Mouse (Mus musculus) MEL (cell line): ENCODE data around the gene Pigc. TPM values are rescaled to one million over a fixed set of nuclear protein-coding genes. Genes with fewer than 3 reads are reported as not detected.
A peak's percentile ranks its signal among the peaks of the same experiment; 100 is the strongest.

Experiments
- DNase-seq: peaks from one replicate; pipeline ENCODE4 v3.0.0; 2011; ENCODE audit warnings: low read depth, low spot score
- H3K27ac ChIP-seq: 2 replicates; pipeline ENCODE4 v1.5.1; 2012; ENCODE audit warnings: low read depth, mild to moderate bottlenecking, control low read depth, low read length, moderate library complexity; ENCODE audit not compliant: control insufficient read depth
- H3K27me3 ChIP-seq, 2 experiments: fragments of 150-350 bp in 1 of 2; sonication (generic) in 1 of 2; 2 replicates each; pipeline ENCODE4 v1.6.1; 2012; ENCODE audit warnings: low read length in 2 of 2, mild to moderate bottlenecking in 2 of 2, improper control_type of control experiment in 1 of 2, moderate library complexity in 1 of 2; ENCODE audit not compliant: insufficient read depth in 2 of 2, control insufficient read depth in 1 of 2
- H3K36me3 ChIP-seq, 2 experiments: 2 replicates each; pipeline ENCODE4 v1.6.1; 2012 to 2014; ENCODE audit warnings: low read length in 2 of 2, improper control_type of control experiment in 1 of 2, inconsistent platforms in 1 of 2, mild to moderate bottlenecking in 1 of 2; ENCODE audit not compliant: insufficient read depth in 2 of 2, control insufficient read depth in 1 of 2
- H3K4me1 ChIP-seq, 2 experiments: fragments of 150-350 bp in 1 of 2; sonication (generic) in 1 of 2; 2 replicates each; pipeline ENCODE4 v1.6.1; 2012; ENCODE audit warnings: low read length in 2 of 2, improper control_type of control experiment in 1 of 2, mild to moderate bottlenecking in 1 of 2; ENCODE audit not compliant: insufficient read depth in 2 of 2, control insufficient read depth in 1 of 2
- H3K4me3 ChIP-seq, 2 experiments: fragments of 150-350 bp in 1 of 2; sonication (generic) in 1 of 2; 2 replicates each; pipeline ENCODE4 v1.5.1; 2012; ENCODE audit warnings: low read depth in 2 of 2, low read length in 2 of 2, mild to moderate bottlenecking in 2 of 2, moderate library complexity in 2 of 2, control low read depth in 1 of 2, improper control_type of control experiment in 1 of 2; ENCODE audit not compliant: control insufficient read depth in 1 of 2, insufficient read depth in 1 of 2
- H3K79me2 ChIP-seq: 2 replicates; pipeline ENCODE4 v1.6.1; 2012; ENCODE audit warnings: mild to moderate bottlenecking, low read length, moderate library complexity; ENCODE audit not compliant: control insufficient read depth, poor library complexity, insufficient read depth
- H3K9ac ChIP-seq: 2 replicates; pipeline ENCODE4 v1.6.1; 2012; ENCODE audit warnings: low read depth, mild to moderate bottlenecking, control low read depth, low read length, moderate library complexity; ENCODE audit not compliant: control insufficient read depth, poor library complexity, severe bottlenecking
- H3K9me3 ChIP-seq: fragments of 150-350 bp; sonication (generic); replicated peaks from 2 replicates; pipeline ENCODE4 v1.6.1; 2012; ENCODE audit warnings: mild to moderate bottlenecking, low read length, improper control_type of control experiment, moderate library complexity; ENCODE audit not compliant: insufficient read depth
- CHD1 ChIP-seq: IDR thresholded peaks from 2 replicates; pipeline ENCODE4 v1.6.1; 2012; ENCODE audit warnings: low read depth, mild to moderate bottlenecking, inconsistent platforms, low read length, improper control_type of control experiment
- CHD2 ChIP-seq: IDR thresholded peaks from 2 replicates; pipeline ENCODE4 v1.6.1; 2011; ENCODE audit warnings: low read length, improper control_type of control experiment
- CTCF ChIP-seq, 3 experiments: IDR thresholded peaks in 2 of 3; conservative IDR thresholded peaks in 1 of 3; 2 replicates each; pipeline ENCODE4 v1.5.1; 2011 to 2012; ENCODE audit warnings: low read length in 3 of 3, low read depth in 2 of 3, mild to moderate bottlenecking in 2 of 3, improper control_type of control experiment in 1 of 3, inconsistent platforms in 1 of 3, mixed read lengths in 1 of 3, moderate library complexity in 1 of 3; ENCODE audit not compliant: control insufficient read depth in 1 of 3, insufficient read depth in 1 of 3, poor library complexity in 1 of 3, severe bottlenecking in 1 of 3
- E2F4 ChIP-seq: IDR thresholded peaks from 2 replicates; pipeline ENCODE4 v1.6.1; 2011; ENCODE audit warnings: low read depth, low read length, improper control_type of control experiment, borderline replicate concordance
- EP300 ChIP-seq, 2 experiments: IDR thresholded peaks; 2 replicates each; pipeline ENCODE4 v1.6.1; 2011; ENCODE audit warnings: improper control_type of control experiment in 2 of 2, low read length in 2 of 2, low read depth in 1 of 2, mild to moderate bottlenecking in 1 of 2
- ETS1 ChIP-seq: IDR thresholded peaks from 2 replicates; pipeline ENCODE4 v1.6.1; 2012; ENCODE audit warnings: low read depth, mild to moderate bottlenecking, inconsistent platforms, low read length, improper control_type of control experiment, moderate library complexity
- GABPA ChIP-seq: IDR thresholded peaks from 2 replicates; pipeline ENCODE4 v1.6.1; 2012; ENCODE audit warnings: low read depth, mild to moderate bottlenecking, inconsistent platforms, low read length, improper control_type of control experiment, moderate library complexity
- GATA1 ChIP-seq: IDR thresholded peaks from 2 replicates; pipeline ENCODE4 v1.6.1; 2011; ENCODE audit warnings: low read depth, low read length, improper control_type of control experiment
- JUND ChIP-seq: IDR thresholded peaks from 2 replicates; pipeline ENCODE4 v1.6.1; 2011; ENCODE audit warnings: low read depth, mild to moderate bottlenecking, improper control_type of control experiment, low read length
- KAT2A ChIP-seq: conservative IDR thresholded peaks from 2 replicates; pipeline ENCODE4 v1.6.1; 2012; ENCODE audit warnings: low read depth, low read length, improper control_type of control experiment, inconsistent platforms
- MAFK ChIP-seq: IDR thresholded peaks from 2 replicates; pipeline ENCODE4 v1.6.1; 2011; ENCODE audit warnings: low read depth, mild to moderate bottlenecking, low read length, improper control_type of control experiment, borderline replicate concordance
- MAX ChIP-seq: IDR thresholded peaks from 2 replicates; pipeline ENCODE4 v1.6.1; 2011; ENCODE audit warnings: low read length, improper control_type of control experiment
- MAZ ChIP-seq: IDR thresholded peaks from 2 replicates; pipeline ENCODE4 v1.6.1; 2012; ENCODE audit warnings: low read depth, mild to moderate bottlenecking, inconsistent platforms, low read length, improper control_type of control experiment
- MEF2A ChIP-seq: IDR thresholded peaks from 2 replicates; pipeline ENCODE4 v1.6.1; 2014; ENCODE audit warnings: low read depth, mild to moderate bottlenecking, inconsistent platforms, low read length, improper control_type of control experiment; ENCODE audit not compliant: poor library complexity, insufficient replicate concordance, severe bottlenecking; ENCODE audit errors: extremely low read depth
- MXI1 ChIP-seq: IDR thresholded peaks from 2 replicates; pipeline ENCODE4 v1.6.1; 2011; ENCODE audit warnings: mild to moderate bottlenecking, low read depth, low read length, improper control_type of control experiment
- MYC ChIP-seq: IDR thresholded peaks from 2 replicates; pipeline ENCODE4 v1.6.1; 2011; ENCODE audit warnings: low read depth, mild to moderate bottlenecking, low read length, improper control_type of control experiment, moderate library complexity
- NRF1 ChIP-seq: IDR thresholded peaks from 2 replicates; pipeline ENCODE4 v1.6.1; 2014; ENCODE audit warnings: low read depth, mild to moderate bottlenecking, inconsistent platforms, low read length, improper control_type of control experiment, moderate library complexity; ENCODE audit not compliant: poor library complexity, insufficient read depth, severe bottlenecking
- POLR2A ChIP-seq, 2 experiments: IDR thresholded peaks; 2 replicates each; pipeline ENCODE4 v1.6.1; 2011 to 2012; ENCODE audit warnings: low read length in 2 of 2, mild to moderate bottlenecking in 2 of 2, control low read depth in 1 of 2, improper control_type of control experiment in 1 of 2, low read depth in 1 of 2, moderate library complexity in 1 of 2; ENCODE audit not compliant: control insufficient read depth in 1 of 2, insufficient read depth in 1 of 2, poor library complexity in 1 of 2
- POLR2AphosphoS2 ChIP-seq: IDR thresholded peaks from 2 replicates; pipeline ENCODE4 v1.6.1; 2011; ENCODE audit warnings: low read length, improper control_type of control experiment
- POLR2AphosphoS5 ChIP-seq: IDR thresholded peaks from 2 replicates; pipeline ENCODE4 v1.6.1; 2012; ENCODE audit warnings: low read depth, borderline replicate concordance, mild to moderate bottlenecking, inconsistent platforms, low read length, moderate library complexity, mixed read lengths
- RAD21 ChIP-seq: IDR thresholded peaks from 2 replicates; pipeline ENCODE4 v1.6.1; 2011; ENCODE audit warnings: mild to moderate bottlenecking, low read depth, low read length, improper control_type of control experiment
- RCOR1 ChIP-seq: IDR thresholded peaks from 2 replicates; pipeline ENCODE4 v1.6.1; 2012; ENCODE audit warnings: low read depth, mild to moderate bottlenecking, inconsistent platforms, low read length, improper control_type of control experiment
- SIN3A ChIP-seq: IDR thresholded peaks from 2 replicates; pipeline ENCODE4 v1.6.1; 2012; ENCODE audit warnings: low read length, improper control_type of control experiment, inconsistent platforms
- SMC3 ChIP-seq: IDR thresholded peaks from 2 replicates; pipeline ENCODE4 v1.6.1; 2011; ENCODE audit warnings: low read depth, low read length, improper control_type of control experiment
- TBP ChIP-seq: IDR thresholded peaks from 2 replicates; pipeline ENCODE4 v1.8.0; 2011; ENCODE audit warnings: low read depth, low read length, improper control_type of control experiment
- TCF12 ChIP-seq: IDR thresholded peaks from 2 replicates; pipeline ENCODE4 v1.6.1; 2014; ENCODE audit warnings: low read depth, mild to moderate bottlenecking, inconsistent platforms, low read length, improper control_type of control experiment, moderate library complexity
- UBTF ChIP-seq: IDR thresholded peaks from 2 replicates; pipeline ENCODE4 v1.6.1; 2012; ENCODE audit warnings: low read depth, mild to moderate bottlenecking, inconsistent platforms, low read length, improper control_type of control experiment, moderate library complexity, borderline replicate concordance; ENCODE audit not compliant: insufficient read depth
- USF2 ChIP-seq, 2 experiments: IDR thresholded peaks; 2 replicates each; pipeline ENCODE4 v1.6.1; 2011 to 2012; ENCODE audit warnings: improper control_type of control experiment in 2 of 2, low read length in 2 of 2, borderline replicate concordance in 1 of 2, inconsistent platforms in 1 of 2, low read depth in 1 of 2, mild to moderate bottlenecking in 1 of 2; ENCODE audit not compliant: insufficient read depth in 1 of 2
- ZC3H11A ChIP-seq: IDR thresholded peaks from 2 replicates; pipeline ENCODE4 v1.6.1; 2012; ENCODE audit warnings: low read depth, mild to moderate bottlenecking, inconsistent platforms, low read length, improper control_type of control experiment
- polyA plus RNA-seq, 2 experiments: library from polyadenylated mRNA; stranded (reverse) in 1 of 2; unstranded in 1 of 2; fragments of >175 nt in 1 of 2; fragments of >200 nt in 1 of 2; gene quantifications; 2 replicates each; pipeline versions ENCODE4 v1.2.1 to v1.2.4; 2012; ENCODE audit warnings: low replicate concordance in 2 of 2, low read depth in 1 of 2; ENCODE audit not compliant: insufficient read length in 2 of 2, insufficient read depth in 1 of 2, missing spikeins in 1 of 2
- total RNA-seq: library from RNA; depleted of rRNA; stranded (reverse); fragments of 300-350 nt; gene quantifications from 2 replicates; pipeline ENCODE4 v1.2.3, GENCODE M21; 2012

The Pigc gene
- total and polyA plus RNA-seq, 3 experiments = 4.2 to 9.8 TPM; not detected in 1

DNA sequence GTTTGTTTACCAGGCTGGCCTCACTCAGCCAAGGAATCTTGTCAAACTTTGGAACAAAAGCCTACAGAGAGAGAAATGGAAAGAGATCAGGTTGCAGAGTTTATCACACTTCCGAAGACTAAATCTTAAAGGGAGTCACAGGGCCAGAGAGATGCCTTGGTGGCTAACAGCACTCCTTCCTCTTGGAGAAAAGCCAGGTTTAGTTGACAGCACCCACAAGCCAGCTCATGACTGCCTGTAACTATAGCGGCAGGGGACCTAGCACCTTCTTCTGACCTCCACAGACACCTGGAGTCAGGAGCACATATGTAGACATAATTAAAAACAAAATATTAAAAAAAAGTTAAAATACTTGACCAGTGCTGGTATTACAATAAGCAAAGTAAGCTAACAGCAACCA, 1.1 kb upstream of the Pigc start:
- peak; percentile 87 for DNase-seq
- Histone ChIP-seq H3K36me3 (peaks cover 0 to 11% of the 10 kb centered on the region in 2 experiments; a peak in 2 of 4 replicates), H3K27me3 (0 out of 4 replicates have a peak, but pooled peaks cover 0 to 2% of the 10 kb centered on the region in 2 experiments), H3K4me3 (peak overlapping the region in 1 of 2 experiments; percentile 94; a peak in 2 of 4 replicates), H3K27ac (no peak overlapping the region), H3K4me1 (peaks cover 0 to 3% of the 10 kb centered on the region in 2 experiments; a peak in 1 of 4 replicates), H3K9me3 (no peaks in the 10 kb centered on the region), H3K79me2 (peaks cover 2% of the 10 kb centered on the region; the same call in 1 of the 2 replicates), H3K9ac (peak overlapping the region; percentile 55)
- TF ChIP-seq MAX = 0 out of 2 replicates have a peak, but pooled peaks have one; percentile 21
- TF ChIP-seq CHD1 = no peak
- no peak for TF ChIP-seq CHD2
- no peak for TF ChIP-seq POLR2AphosphoS5
- TF ChIP-seq MXI1 = peak; percentile 42; the same call in 1 of the 2 replicates
- TF ChIP-seq MEF2A = no peak
- no peak for TF ChIP-seq JUND
- peak; percentile 51; the same call in 1 of the 2 replicates for TF ChIP-seq SIN3A
- no peak for TF ChIP-seq RAD21
- no peak for TF ChIP-seq USF2 (IDR thresholded peaks at IDR 0.05; ENCODE audit: borderline replicate concordance in 1 of 2, insufficient read depth in 1 of 2, low read depth in 1 of 2, low read length in 2 of 2)
- TF ChIP-seq MAZ = no peak
- TF ChIP-seq RCOR1 = peak; percentile 34; the same call in 1 of the 2 replicates
- no peak; a peak in 1 of 4 replicates for TF ChIP-seq EP300 (IDR thresholded peaks at IDR 0.05; ENCODE audit: low read depth in 1 of 2, low read length in 2 of 2)
- no peak for TF ChIP-seq GABPA
- TF ChIP-seq POLR2A (IDR thresholded peaks at IDR 0.05; ENCODE audit: control insufficient read depth in 1 of 2, insufficient read depth in 1 of 2, low read depth in 1 of 2, low read length in 2 of 2, poor library complexity in 1 of 2) = no peak
- TF ChIP-seq ZC3H11A = no peak
- TF ChIP-seq NRF1 = no peak
- TF ChIP-seq UBTF = no peak
- TF ChIP-seq GATA1 = 0 out of 2 replicates have a peak, but pooled peaks have one; percentile 27

DNA sequence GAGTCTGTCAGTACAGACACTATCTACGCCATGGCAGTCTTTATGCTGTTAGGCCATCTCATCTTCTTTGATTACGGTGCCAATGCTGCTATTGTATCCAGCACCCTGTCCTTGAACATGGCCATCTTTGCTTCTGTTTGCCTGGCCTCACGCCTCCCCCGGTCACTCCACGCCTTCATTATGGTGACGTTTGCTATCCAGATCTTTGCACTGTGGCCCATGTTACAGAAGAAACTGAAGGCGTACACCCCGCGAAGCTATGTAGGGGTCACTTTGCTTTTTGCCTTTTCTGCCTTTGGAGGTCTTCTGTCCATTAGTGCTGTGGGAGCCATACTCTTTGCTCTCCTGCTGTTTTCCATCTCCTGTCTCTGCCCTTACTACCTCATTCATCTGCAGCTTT, 1.9 kb downstream of the Pigc start:
- Histone ChIP-seq H3K27me3 (no peaks in the 10 kb centered on the region), H3K27ac (no peak overlapping the region), H3K9ac (no peak overlapping the region), H3K79me2 (peaks cover 2% of the 10 kb centered on the region; the same call in 1 of the 2 replicates), H3K36me3 (peaks cover 0 to 15% of the 10 kb centered on the region in 2 experiments; a peak in 2 of 4 replicates), H3K9me3 (no peaks in the 10 kb centered on the region), H3K4me3 (no peak overlapping the region), H3K4me1 (peaks cover 0 to 3% of the 10 kb centered on the region in 2 experiments; a peak in 1 of 4 replicates)
- DNase-seq = no peak
- TF ChIP-seq MAFK = no peak
- no peak for TF ChIP-seq CHD1
- TF ChIP-seq MEF2A = no peak
- TF ChIP-seq POLR2AphosphoS5 = no peak
- no peak for TF ChIP-seq MXI1
- TF ChIP-seq SIN3A = no peak
- TF ChIP-seq MAZ = no peak
- no peak for TF ChIP-seq ZC3H11A
- TF ChIP-seq MYC = no peak
- no peak for TF ChIP-seq POLR2AphosphoS2
- no peak for TF ChIP-seq ETS1
- TF ChIP-seq TBP = no peak
- TF ChIP-seq CTCF (IDR thresholded peaks at IDR 0.05 in 2 of 3, conservative IDR thresholded peaks at IDR 0.05 in 1 of 3; ENCODE audit: control insufficient read depth in 1 of 3, insufficient read depth in 1 of 3, low read depth in 2 of 3, low read length in 3 of 3, poor library complexity in 1 of 3, severe bottlenecking in 1 of 3) = no peak
- TF ChIP-seq TCF12 = no peak
- no peak for TF ChIP-seq KAT2A
- TF ChIP-seq JUND = no peak
- no peak for TF ChIP-seq E2F4
- no peak for TF ChIP-seq SMC3
